Mouse (Mus musculus) neural tube, embryonic 14.5 days (tissue): ENCODE data around the gene Mrpl43. TPM values are rescaled to one million over a fixed set of nuclear protein-coding genes. Genes with fewer than 3 reads are reported as not detected.
"Not testable (repeated sequence)": the region's sequence is repeated elsewhere in the genome, so short reads cannot be mapped to it uniquely, and the experiment has no call there.

Source experiments
- ATAC-seq: fragments of 200-750 bp; cut with Nextera tagmentation; 2 replicates; pipeline ENCODE4 v1.8.0; 2017; ENCODE audit warnings: low read depth, mild to moderate bottlenecking, moderate TSS enrichment, moderate library complexity
- H3K27ac ChIP-seq: fragments of 300-500 bp; sonication (generic); 2 replicates; pipeline ENCODE4 v1.5.1; 2014; ENCODE audit warnings: low read depth, mild to moderate bottlenecking, control low read depth, low read length, moderate library complexity, mixed read lengths
- H3K27me3 ChIP-seq: fragments of 300-500 bp; sonication (generic); 2 replicates; pipeline ENCODE4 v1.6.1; 2014; ENCODE audit warnings: low read length; ENCODE audit not compliant: control insufficient read depth, insufficient read depth
- H3K36me3 ChIP-seq: fragments of 300-500 bp; sonication (generic); 2 replicates; pipeline ENCODE4 v1.6.1; 2014; ENCODE audit warnings: low read length, mixed read lengths; ENCODE audit not compliant: control insufficient read depth, insufficient read depth
- H3K4me1 ChIP-seq: fragments of 300-500 bp; sonication (generic); 2 replicates; pipeline ENCODE4 v1.6.1; 2014; ENCODE audit warnings: low read length; ENCODE audit not compliant: control insufficient read depth, insufficient read depth
- H3K4me2 ChIP-seq: fragments of 300-500 bp; sonication (generic); 2 replicates; pipeline ENCODE4 v1.6.1; 2014; ENCODE audit warnings: mild to moderate bottlenecking, low read depth, low read length, control low read depth
- H3K4me3 ChIP-seq: fragments of 300-500 bp; sonication (generic); 2 replicates; pipeline ENCODE4 v1.5.1; 2014; ENCODE audit warnings: low read depth, low read length, control low read depth, mixed read lengths
- H3K9ac ChIP-seq: fragments of 300-500 bp; sonication (generic); replicated peaks from 2 replicates; pipeline ENCODE4 v1.6.1; 2014; ENCODE audit warnings: low read depth, mild to moderate bottlenecking, control low read depth, low read length, mixed read lengths
- H3K9me3 ChIP-seq: fragments of 300-500 bp; sonication (generic); 2 replicates; pipeline ENCODE4 v1.6.1; 2016; ENCODE audit warnings: low read length; ENCODE audit not compliant: control insufficient read depth
- WGBS: fragments of 180-500 bp; shearing (Covaris S2); extraction: QIAGEN DNeasy Blood & Tissue Kit; methylation state at CpG from one replicate; pipeline ENCODE4 v1.1.7; 2014; 5-methylcytosine and 5-hydroxymethylcytosine counted together
- polyA plus RNA-seq: library from polyadenylated mRNA; unstranded; fragments of >200 nt; fragmentation: Nextera tagmentation; extraction: Ambion mirVana; gene quantifications from 2 replicates; pipeline ENCODE4 v1.2.1, GENCODE M21; 2014

Mrpl43 gene
- polyA plus RNA-seq, 1 experiment from 2014 or later: 88.0 TPM

GRCm38 (mm10) chr19:45046523-45047321 lies 40.5 kb upstream of the Mrpl43 start:
- H3K9ac ChIP-seq: peak overlapping the region; percentile 25
- peak overlapping the region; percentile 60 for H3K4me2 ChIP-seq
- ATAC-seq: peak; percentile 55
- H3K9me3 ChIP-seq: no peaks in the 10 kb centered on the region
- H3K36me3 ChIP-seq: peaks cover 3% of the 10 kb centered on the region; the same call in 1 of the 2 replicates
- peaks cover 20% of the 10 kb centered on the region for H3K4me1 ChIP-seq
- no peaks in the 10 kb centered on the region for H3K27me3 ChIP-seq
- peak overlapping the region; percentile 64 for H3K27ac ChIP-seq
- WGBS: 2% methylated on average over 34 of the region's 34 CpGs
- H3K4me3 ChIP-seq: peak overlapping the region; percentile 30

DNA sequence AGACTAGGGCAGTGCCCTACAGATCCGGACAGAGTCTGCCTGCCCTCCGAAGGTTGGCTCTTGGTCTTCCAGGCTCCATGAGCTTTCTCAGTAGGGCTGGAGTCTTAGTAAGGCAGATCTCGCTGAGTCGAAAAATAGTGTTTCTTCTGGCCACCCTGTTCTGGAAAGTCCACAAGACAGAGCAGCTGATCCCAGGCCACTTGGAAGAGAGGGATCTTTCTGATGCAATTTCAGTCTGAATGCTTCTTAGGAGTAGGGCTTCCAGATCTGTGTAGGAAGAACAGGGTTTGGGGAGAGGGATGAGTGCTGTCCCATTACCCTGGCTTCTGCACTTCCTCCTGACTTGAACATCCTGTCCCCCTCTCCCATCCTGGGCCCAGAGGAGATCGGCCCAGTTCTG lies 39.4 kb upstream of the Mrpl43 start, which contains the start of gene Pdzd7:
Gene Pdzd7, minus strand, starts transcription at position 67 of the 400 bp plus-strand sequence.
- Histone ChIP-seq H3K27ac (no peak within 1 kb of the TSS; the same call in 1 of the 2 replicates), H3K9me3 (no peaks in the 10 kb centered on the region), H3K36me3 (peaks cover under 1% of the 10 kb centered on the region; the same call in 1 of the 2 replicates), H3K4me1 (peaks cover 20% of the 10 kb centered on the region), H3K4me3 (peak within 1 kb of the TSS; percentile 30), H3K27me3 (no peaks in the 10 kb centered on the region), H3K9ac (peak within 1 kb of the TSS; percentile 25), H3K4me2 (peak within 1 kb of the TSS; percentile 60)
- ATAC-seq: no peak
- 83% methylated on average over 5 of the region's 5 CpGs for WGBS

DNA sequence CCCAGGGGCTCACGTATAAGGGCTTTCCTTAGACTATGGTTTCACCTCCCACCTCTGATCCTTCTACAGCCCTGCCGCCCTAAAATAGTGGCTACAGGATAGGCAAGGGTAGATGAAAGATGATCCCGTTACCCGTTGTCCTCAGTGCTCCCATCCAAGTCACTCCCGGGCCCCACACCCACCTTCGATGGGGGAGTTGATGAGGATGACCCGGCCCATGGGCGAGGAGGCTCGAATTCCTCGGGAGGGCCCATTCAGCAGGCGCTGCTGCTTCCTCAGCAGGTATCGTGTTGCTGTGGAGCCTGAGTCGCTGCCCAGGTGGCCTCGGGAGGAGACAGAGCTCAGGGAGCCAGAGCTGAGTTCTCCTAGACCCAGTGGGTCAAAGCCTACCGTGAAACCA lies 39.0 kb upstream of the Mrpl43 start:
- ATAC-seq: no peak
- WGBS: 52% methylated on average over 15 of the region's 15 CpGs
- H3K27ac ChIP-seq: no peak overlapping the region
- no peak overlapping the region for H3K4me3 ChIP-seq
- H3K4me2 ChIP-seq: no peak overlapping the region
- no peak overlapping the region for H3K9ac ChIP-seq
- H3K27me3 ChIP-seq: no peaks in the 10 kb centered on the region
- H3K9me3 ChIP-seq: no peaks in the 10 kb centered on the region
- H3K4me1 ChIP-seq: peaks cover 20% of the 10 kb centered on the region
- H3K36me3 ChIP-seq: no peaks in the 10 kb centered on the region

- 59% methylated on average over 11 of the region's 11 CpGs for WGBS
Observed at GRCm38 (mm10) chr19:45044389-45044927, 38.2 kb upstream of the Mrpl43 start.

DNA sequence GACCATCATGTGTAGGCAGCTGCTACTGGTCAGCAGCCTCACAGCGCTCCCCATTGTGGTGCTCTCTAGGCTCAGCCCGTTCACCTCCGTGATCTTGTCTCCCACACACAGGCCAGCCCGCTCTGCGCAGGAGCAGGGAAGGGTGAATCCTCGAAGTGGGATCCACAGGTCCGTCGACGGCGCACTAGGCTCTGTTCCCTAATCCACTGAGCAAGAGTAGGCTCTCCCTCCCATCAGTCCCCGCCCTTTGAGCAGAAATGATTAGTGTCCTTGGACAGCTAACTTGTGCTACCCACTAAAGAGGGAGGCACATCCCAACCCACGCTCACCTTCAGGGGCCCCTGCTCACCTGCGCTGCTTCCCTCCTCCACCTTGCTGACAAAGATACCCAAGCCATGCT lies 34.0 kb upstream of the Mrpl43 start:
- WGBS: 61% methylated on average over 13 of the region's 13 CpGs
- H3K4me3 ChIP-seq: no peak overlapping the region
- H3K9me3 ChIP-seq: no peaks in the 10 kb centered on the region
- no peaks in the 10 kb centered on the region for H3K4me1 ChIP-seq
- no peak overlapping the region for H3K4me2 ChIP-seq
- no peak for ATAC-seq
- H3K27ac ChIP-seq: no peak overlapping the region
- no peaks in the 10 kb centered on the region for H3K36me3 ChIP-seq
- no peaks in the 10 kb centered on the region for H3K27me3 ChIP-seq
- no peak overlapping the region for H3K9ac ChIP-seq

More at GRCm38 (mm10) chr19:45044389-45044927, 38.2 kb upstream of the Mrpl43 start:
- H3K9me3 ChIP-seq: no peaks in the 10 kb centered on the region
- H3K9ac ChIP-seq: no peak overlapping the region
- H3K4me2 ChIP-seq: no peak overlapping the region
- no peak overlapping the region for H3K27ac ChIP-seq
- no peak overlapping the region for H3K4me3 ChIP-seq
- no peak for ATAC-seq
- no peaks in the 10 kb centered on the region for H3K36me3 ChIP-seq
- no peaks in the 10 kb centered on the region for H3K27me3 ChIP-seq
- peaks cover 18% of the 10 kb centered on the region for H3K4me1 ChIP-seq

DNA sequence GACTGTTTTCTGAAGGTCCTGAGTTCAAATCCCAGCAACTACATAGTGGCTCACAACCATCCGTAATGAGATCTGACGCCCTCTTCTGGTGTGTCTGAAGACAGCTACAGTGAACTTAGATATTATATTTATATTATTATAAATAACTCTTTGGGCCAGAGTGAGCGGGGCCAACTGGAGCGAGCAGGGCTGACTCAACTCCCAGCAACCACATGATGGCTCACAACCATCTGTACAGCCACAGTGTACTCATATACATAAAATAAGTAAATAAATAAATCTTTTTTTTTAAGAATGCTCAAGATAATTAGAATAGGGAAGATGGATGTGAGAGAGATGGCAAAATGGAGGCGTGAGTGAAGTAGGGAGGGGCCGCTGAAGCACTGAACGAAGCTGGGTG lies 32.0 kb upstream of the Mrpl43 start:
- H3K4me2 ChIP-seq, H3K27me3 ChIP-seq, H3K27ac ChIP-seq, ATAC-seq, H3K9me3 ChIP-seq, H3K36me3 ChIP-seq, H3K4me1 ChIP-seq, H3K4me3 ChIP-seq, H3K9ac ChIP-seq: not testable (repeated sequence)
- WGBS: 92% methylated on average over 7 of the region's 7 CpGs

DNA sequence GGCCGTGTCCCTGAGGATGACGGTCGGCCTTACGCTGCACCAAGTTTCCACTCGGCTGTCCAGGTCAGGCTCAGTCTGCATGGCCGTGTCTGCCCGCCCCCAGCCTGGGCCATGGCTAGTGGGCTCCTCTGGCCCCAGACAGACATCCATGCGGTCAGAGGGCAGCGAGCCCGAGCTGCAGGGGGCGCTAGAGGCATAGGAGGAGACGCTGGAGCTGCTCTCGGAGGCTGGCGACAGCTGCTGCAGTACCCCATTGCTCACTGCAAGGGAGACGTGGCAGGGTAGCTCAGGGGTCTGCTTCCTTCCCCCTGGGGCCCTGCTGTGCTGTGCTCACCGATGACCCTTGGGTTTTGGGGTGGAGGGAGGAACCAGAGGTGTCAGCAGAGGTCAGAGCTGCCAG lies 30.6 kb upstream of the Mrpl43 start:
- no peaks in the 10 kb centered on the region for H3K27me3 ChIP-seq
- H3K27ac ChIP-seq: no peak overlapping the region
- no peak overlapping the region for H3K4me2 ChIP-seq
- H3K9me3 ChIP-seq: no peaks in the 10 kb centered on the region
- H3K36me3 ChIP-seq: no peaks in the 10 kb centered on the region
- no peak overlapping the region for H3K9ac ChIP-seq
- 26% methylated on average over 16 of the region's 16 CpGs for WGBS
- no peak overlapping the region for H3K4me3 ChIP-seq
- H3K4me1 ChIP-seq: no peaks in the 10 kb centered on the region
- no peak for ATAC-seq

- Histone ChIP-seq H3K36me3 (0 out of 2 replicates have a peak, but pooled peaks cover 3% of the 10 kb centered on the region), H3K9me3 (no peaks in the 10 kb centered on the region), H3K4me3 (no peak overlapping the region), H3K9ac (no peak overlapping the region), H3K4me1 (peaks cover 6% of the 10 kb centered on the region; the same call in 1 of the 2 replicates), H3K27ac (no peak overlapping the region), H3K4me2 (no peak overlapping the region), H3K27me3 (no peaks in the 10 kb centered on the region)
- WGBS: 46% methylated on average over 17 of the region's 17 CpGs
- no peak for ATAC-seq
Observed at GRCm38 (mm10) chr19:45032570-45033332, 26.5 kb upstream of the Mrpl43 start.
